Mouse (Mus musculus) kidney, postnatal 14 days (tissue): ENCODE results near the gene Inf2.
A peak's percentile ranks its signal among the peaks of the same experiment; 100 is the strongest.

Experiments used
- DNase-seq: peaks from one replicate; pipeline ENCODE4 v3.0.0; 2022; ENCODE audit warnings: mixed read lengths

Inf2 gene

GRCm38 (mm10) chr12:112596891-112597500, 8.4 kb downstream of the Inf2 start:
- no peak for DNase-seq

DNA sequence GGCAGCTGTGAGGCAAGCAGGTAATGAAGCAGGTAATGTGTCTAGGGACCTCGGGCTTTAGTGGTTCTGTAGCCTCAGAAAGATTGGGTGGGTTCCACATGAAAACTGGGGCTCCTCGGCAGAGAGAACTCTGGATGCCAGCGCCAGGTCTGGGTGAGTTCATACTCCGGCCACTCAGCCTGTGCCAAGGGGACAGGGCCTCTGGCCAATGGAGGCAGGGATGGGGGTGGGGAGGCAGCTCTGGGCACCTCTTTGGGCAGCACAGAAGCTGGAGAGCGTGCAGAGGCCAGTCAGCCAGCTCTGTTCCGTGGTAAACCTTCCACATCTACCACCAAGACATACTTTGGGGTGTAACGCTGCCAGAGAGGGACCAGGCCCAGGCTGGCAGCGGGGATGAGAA, 9.0 kb downstream of the Inf2 start:
- DNase-seq: no peak

- no peak for DNase-seq
Measured at GRCm38 (mm10) chr12:112599198-112599597, 10.6 kb downstream of the Inf2 start.

DNA sequence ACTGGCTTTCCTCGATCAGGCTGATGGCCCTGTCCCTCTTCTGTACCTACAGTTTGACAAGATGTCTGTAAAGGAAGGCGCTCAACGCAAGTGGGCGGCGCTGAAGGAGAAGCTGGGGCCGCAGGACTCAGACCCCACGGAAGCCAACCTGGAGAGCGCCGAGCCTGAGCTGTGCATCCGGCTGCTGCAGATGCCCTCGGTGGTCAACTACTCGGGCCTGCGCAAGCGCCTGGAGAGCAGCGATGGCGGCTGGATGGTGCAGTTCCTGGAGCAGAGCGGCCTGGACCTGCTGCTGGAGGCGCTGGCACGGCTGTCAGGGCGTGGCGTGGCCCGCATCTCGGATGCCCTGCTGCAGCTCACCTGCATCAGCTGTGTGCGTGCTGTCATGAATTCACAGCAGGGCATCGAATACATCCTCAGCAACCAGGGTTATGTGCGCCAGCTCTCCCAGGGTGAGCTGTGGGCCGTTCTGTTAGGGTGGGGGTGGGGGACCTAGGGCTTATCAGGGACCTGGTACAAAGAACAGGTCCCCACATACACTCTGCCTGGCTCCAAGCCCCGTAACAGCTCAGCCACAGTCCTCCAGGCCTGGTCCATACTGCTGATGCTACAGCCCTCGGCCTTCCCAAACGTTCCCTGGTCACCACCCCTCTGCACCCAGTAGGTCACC, 11.5 kb downstream of the Inf2 start:
- DNase-seq: no peak

- no peak for DNase-seq
Measured at GRCm38 (mm10) chr12:112604022-112604421, 15.4 kb downstream of the Inf2 start.

- DNase-seq: peak; percentile 57
Measured at GRCm38 (mm10) chr12:112604709-112605649, 16.4 kb downstream of the Inf2 start.

DNA sequence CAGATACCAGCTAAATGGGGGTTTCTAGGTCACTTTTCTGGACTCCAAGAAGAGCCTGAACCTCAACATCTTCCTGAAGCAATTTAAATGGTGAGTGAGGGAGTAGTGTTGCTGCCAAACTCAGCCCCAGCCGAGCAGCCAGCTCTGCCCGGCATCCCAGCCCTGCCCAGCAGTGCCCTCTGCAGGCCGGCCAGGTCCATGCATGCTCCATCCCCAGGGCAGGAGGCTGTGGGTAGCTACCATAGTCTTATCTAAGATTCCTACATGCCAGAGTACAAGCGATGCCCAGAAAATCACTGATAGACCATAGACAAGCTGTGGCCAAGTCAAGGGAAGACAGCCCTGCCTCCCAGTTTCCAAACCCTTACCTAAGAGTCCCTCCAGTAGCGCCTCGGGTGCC, 17.2 kb downstream of the Inf2 start:
- peak; percentile 82 for DNase-seq

- no peak for DNase-seq
Measured at GRCm38 (mm10) chr12:112606998-112607397, 18.4 kb downstream of the Inf2 start.

GRCm38 (mm10) chr12:112609031-112609430, 20.4 kb downstream of the Inf2 start:
- peak; percentile 31 for DNase-seq

GRCm38 (mm10) chr12:112616668-112617067, 28.1 kb downstream of the Inf2 start:
- no peak for DNase-seq

DNA sequence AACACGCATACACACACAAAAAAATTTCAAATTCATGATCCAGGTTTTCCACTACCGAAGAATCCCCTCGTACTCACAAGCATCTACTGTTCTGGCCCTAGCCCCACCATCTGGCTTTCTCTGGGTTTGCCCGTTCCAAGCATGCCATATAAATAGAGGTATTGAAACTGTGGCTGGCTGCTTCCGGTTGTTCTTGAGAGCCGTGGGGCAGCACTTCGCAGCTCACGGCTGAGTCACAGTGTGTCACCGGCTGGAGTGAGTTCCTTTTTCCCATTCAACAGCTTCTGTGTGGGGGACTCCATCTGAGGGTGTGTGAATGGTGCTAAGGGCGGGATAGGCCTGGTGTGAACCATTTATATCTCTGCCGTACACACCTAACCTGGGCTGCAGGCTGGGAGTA, 28.6 kb downstream of the Inf2 start:
- DNase-seq: no peak

GRCm38 (mm10) chr12:112617898-112618380, 29.4 kb downstream of the Inf2 start:
- DNase-seq: peak; percentile 71

DNA sequence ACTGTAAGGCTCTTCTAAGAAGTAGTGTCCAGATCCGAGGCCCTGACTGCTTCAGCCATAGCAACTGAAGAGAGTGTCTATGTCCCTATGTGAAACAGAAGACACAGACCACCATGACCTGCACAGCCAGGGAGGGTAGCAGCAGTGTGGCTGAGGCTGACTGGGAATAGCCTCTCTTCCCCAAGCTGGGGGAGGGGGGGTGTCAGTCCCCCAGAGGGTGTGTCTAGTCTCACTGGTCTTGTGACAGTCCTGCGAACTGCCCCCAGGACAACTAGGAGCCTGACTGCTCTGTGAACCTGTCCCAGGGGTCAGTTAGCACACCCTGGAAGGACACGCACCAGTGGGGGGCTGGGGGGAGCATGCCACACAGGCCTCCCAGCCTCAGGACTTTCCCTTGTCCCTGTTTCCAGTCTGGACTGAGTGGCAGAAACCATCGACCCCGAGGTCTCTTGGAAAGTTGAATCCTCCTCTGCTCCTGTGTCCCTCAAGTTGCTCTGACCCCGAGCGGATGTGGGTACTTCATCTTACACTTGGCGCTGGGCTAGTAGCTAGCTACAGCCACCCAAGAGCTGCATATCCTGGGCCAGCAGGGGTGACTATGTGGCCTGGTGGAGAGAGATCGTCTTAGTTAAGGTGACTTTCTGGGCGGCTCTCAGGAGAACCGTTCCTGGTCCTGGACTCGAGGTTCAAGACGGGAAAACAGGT, 30.5 kb downstream of the Inf2 start:
- DNase-seq: peak; percentile 52

GRCm38 (mm10) chr12:112619686-112620353, 31.2 kb downstream of the Inf2 start, which contains the start of gene Adssl1:
Gene Adssl1 (plus strand): TSS chr12:112620045.
- DNase-seq: peak; percentile 77

GRCm38 (mm10) chr12:112620354-112621061, 31.9 kb downstream of the Inf2 start:
- DNase-seq: no peak

- no peak for DNase-seq
Measured at GRCm38 (mm10) chr12:112621900-112622299, 33.3 kb downstream of the Inf2 start.

GRCm38 (mm10) chr12:112623742-112624141, 35.2 kb downstream of the Inf2 start:
- peak; percentile 48 for DNase-seq

- DNase-seq: no peak
Measured at GRCm38 (mm10) chr12:112625700-112626099, 37.1 kb downstream of the Inf2 start.

GRCm38 (mm10) chr12:112626455-112626854, 37.9 kb downstream of the Inf2 start:
- DNase-seq: no peak

GRCm38 (mm10) chr12:112627097-112627881, 38.7 kb downstream of the Inf2 start:
- no peak for DNase-seq

GRCm38 (mm10) chr12:112628197-112628596, 39.6 kb downstream of the Inf2 start:
- no peak for DNase-seq
